Mouse (Mus musculus): ENCODE data around the gene Rnh1.

- TF ChIP-seq CTCF (IDR thresholded peaks at IDR 0.05; ENCODE audit: extremely low read depth, insufficient read length, insufficient replicate concordance, low read depth, low read length): no peak
- no peak for TF ChIP-seq POLR2A (IDR thresholded peaks at IDR 0.05; ENCODE audit: low read depth, low read length)
Observed at GRCm38 (mm10) chr7:141188733-141189132, 16.1 kb upstream of the Rnh1 start.

All from small intestine, adult 2 months (tissue).